Mouse (Mus musculus) right cerebral cortex, postnatal 4 days (tissue): Measurements from ENCODE around the gene Fam193b.
"Not testable (repeated sequence)": the region's sequence is repeated elsewhere in the genome, so short reads cannot be mapped to it uniquely, and the experiment has no call there.

Source experiments
- DNase-seq: peaks from one replicate; pipeline ENCODE4 v3.0.0-alpha.2; 2022

Gene Fam193b

DNA sequence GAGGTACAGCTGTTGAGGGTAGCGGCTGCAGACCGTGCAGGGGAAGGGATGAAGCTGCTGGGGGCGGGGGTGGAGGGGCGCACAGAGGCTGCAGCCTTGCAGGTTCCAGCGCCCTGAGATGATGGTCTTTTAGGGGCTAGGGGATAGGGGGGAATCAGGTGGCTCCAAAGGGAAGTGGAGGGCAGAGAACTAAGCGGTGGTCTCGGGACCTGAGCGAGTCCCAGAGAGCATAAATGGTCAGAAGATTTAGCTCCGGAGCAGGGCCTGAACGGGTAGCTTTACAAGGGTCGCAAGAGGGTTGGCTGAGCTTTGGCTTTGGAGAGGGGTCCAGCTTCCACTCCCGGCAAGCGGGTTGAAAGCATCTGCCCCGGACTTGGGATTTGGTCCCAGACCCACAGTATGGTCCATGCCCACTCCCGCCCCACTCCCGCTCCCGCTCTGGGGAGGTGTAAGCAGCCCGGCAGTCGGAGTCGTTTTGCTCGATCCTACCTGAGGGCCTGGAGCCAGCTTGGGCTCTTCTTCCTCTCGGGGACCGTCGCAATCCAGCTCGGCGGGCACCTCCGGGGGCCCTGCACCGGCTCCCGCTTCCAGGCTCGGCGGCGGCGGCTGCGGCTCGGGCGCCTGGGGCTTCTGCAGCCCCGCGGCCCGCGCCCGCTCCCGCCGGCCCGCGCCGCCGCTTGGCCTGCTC lies 490 bp downstream of the Fam193b start:
- DNase-seq, result peak; percentile 49

DNA sequence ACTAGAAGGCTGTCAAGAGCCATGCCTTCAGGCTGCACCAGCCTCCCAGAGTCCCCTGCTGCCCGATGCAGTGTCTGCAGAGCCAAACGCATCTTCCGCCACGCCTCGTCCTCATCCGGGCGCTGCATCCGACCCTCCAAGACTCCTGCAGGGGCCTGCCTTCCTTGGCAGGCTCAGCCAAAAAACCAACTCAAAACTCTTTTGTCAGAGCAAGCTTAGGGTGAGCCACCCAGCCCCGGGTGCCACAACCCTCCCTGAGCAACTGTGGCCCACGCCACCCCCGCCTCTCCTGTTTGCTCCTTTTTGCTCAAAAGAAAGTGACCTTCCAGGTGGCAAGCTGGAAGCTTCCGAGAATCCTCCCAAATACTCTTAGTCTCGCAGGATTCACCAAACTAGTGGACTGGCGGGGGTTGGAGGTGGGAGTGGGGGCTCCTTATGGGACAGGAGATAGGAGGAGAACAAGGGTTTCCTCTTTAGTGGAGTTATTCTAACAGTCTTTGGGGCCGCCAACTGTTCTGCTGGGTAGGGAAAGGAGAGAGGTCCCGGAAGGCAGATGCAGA lies 1.1 kb downstream of the Fam193b start:
- peak; percentile 42 for DNase-seq

DNA sequence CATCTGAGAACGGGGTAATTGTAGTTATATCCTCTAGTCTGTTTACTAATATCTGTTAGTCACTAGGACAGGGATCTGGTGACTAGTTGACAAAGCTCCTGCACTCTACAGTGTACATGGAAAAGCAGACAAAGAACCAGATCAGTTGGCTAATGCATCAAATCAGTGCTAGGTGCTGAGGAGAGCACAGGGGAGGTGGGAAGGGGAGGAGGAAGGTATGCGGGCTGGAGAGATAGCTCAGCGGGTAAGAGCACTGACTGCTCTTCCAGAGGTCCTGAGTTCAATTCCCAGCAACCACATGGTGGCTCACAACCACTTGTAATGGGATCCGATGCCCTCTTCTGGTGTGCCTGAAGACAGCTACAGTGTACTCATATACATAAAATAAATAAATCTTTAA lies 2.4 kb downstream of the Fam193b start:
- DNase-seq, result not testable (repeated sequence)

DNA sequence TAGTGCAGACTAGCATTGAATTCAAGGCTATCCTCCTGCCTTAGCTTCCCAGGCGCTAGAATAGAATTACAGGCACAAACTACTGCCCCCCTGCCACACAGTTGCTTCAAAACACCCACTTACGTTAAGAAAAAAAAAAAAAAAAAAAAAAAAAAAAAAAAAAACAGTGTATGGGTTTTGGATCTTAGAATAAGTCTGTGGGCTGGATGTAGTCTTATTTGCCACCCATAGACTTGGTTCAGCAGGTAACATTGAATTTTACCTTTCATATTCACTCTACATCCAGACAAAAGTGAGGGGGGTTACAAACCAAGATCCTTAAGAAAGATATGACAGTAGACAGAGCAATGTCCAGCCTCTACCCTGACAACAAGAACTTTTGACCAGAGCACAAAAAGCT lies 3.0 kb downstream of the Fam193b start:
- no peak for DNase-seq

DNA sequence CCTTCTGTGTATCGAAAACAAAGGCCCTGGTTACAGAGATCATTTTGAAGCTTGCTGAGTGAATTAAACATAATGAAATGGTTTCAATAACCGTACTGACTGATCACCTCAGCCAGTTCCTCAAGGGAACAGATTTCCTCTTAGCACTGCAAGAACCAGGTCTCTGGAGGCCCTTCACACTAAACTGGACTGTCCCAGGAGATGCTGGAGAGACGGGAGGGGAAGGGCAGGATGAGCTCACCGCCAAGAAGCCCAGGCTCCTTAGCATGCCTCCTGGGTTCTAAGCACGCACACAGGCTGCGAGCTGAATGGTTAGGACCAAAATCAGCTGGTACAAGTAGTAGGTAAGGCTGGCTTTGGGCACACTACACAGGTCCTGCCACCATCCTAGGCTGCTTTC lies 3.9 kb downstream of the Fam193b start:
- DNase-seq, result no peak

DNA sequence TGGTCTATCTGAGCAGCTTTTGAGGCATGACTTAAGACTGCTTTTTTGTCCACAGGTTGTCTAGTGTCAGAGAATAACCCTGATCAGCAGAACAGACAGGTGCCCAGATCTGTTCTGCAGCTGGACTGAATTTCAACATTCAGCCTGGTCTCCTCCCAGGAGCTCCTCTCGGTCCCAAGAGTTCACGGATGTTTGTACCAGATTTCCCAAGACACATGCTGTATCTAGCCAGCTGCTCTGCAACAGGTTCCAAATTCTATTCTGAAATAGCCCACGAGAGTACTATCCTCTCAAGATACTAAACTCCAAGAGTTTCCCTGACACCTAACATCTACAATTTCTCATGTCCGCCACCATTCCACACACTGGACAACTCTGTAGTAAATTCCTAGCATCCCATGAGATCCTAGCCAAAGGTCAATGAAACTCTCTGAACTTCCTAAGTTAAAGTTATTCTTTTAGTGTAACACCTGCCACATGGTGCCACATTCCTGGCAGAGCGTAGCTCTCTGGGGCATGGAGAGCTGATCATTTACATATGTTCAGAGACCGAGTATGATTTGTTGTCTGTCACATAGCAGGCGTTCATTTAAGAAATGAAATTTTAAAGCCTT lies 7.5 kb downstream of the Fam193b start:
- DNase-seq, result no peak

DNA sequence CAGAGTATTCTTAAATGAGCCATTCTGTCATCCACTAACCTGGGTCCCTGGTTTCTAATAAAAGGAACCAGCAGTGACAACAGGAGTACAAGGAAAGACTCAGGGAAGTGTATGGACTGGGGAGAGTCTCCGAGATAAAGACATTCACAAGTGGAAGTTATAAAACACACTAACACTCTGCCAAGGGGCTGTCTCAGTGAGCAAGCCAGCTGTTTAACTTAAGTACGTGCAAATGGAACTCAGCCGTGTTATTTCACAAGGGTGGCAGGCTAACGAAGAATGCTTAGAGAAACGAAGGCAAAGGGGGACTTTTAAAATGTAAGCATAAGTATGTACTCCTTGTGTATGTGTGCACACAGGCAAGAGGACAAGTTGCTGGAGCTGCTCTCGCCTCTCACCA lies 13.4 kb downstream of the Fam193b start:
- DNase-seq, result no peak

DNA sequence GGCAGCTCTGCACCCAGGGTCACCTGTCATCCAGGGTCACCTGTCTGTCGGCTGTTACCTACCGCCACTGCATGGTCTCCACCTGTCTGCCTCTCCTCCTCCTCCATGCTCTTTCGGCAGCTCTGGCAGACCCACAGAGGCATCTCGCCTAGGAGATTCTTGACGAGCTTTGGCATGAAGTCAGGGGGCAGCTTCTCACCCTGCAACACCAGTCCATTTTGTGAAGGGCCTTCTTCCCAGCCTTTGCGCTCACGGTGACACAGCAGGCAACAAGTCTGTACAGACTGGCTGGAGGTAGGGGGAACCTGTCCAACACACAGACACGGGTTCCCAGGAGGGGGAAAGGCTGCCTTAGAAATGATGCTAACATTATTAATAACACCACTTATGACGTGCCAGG lies 15.0 kb downstream of the Fam193b start:
- no peak for DNase-seq

DNA sequence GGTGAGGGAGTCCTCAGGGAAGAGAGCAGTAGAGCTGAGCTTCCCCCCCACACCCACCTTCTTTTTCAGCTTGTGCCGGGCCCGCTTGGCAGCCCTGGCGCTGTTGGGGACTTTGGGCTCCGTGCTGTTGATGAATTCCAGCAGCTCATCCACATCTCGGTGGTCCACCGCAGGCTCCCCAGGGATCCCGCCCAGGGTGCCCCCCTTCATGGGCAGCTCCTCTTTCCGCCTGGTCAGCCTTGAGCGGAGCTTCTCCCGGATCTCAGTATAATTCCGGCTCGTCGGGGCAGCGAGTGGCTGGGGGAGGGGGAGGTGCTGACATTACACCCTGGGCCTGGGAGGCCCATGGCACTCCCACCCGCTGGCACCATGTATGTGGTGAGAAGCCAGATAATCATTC lies 21.9 kb downstream of the Fam193b start:
- DNase-seq, result no peak

DNA sequence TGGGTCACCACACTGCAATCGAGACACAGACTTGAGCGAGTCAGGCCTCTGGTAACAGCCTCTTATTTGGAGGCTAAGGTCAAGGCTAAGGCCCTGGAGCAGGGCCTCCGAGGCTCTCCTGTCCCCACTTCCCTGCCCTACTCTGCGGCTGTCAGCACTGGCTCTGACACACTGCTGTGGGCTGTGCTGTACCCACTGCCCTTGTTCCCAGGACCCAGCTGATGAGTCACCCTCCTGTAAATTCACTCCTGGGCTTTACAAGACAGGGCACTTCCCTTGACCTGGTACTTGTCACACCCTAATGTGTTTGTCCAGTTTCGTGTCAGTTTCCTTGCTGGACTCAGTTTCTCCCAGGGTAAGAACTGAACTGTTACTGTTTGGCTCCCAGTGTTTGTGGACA lies 22.5 kb downstream of the Fam193b start:
- no peak for DNase-seq

DNA sequence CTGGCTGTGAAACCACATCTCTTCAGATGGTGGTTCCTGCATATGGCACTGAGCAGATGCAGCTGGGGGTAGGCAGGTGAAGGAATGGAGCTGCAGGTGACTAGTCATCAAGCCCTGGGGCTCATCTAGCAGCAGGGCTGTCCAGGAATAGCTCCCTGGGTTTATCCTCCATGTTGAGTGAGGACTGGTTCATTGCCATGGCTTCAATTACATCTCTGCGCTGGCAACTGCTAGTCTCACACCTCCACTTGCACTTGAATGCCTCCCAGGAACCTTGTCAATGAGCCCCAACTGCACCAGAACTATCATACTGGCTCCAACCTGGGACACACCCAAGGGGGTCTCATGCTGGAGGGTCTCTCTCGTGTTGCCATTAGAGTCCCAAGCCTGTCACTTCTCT lies 23.0 kb downstream of the Fam193b start:
- DNase-seq, result no peak

DNA sequence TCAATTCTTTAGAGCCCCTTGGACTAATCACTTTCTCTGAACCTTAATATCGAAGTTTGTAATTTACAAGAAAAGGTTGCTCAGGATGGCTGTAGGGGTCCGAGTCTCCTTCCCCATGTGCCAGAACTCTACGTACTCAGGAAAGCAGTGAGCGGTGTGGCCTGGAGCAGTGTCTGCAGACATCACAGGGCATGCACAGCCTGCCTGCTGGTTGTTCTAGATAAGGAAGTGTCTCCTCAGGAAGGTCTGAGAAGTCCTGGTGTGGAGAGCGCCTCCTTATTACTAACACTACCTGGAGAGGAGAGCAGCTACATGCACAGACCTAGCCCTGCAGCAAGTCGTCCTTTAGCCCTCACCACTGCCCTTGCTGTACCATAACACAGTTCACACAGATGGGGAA lies 26.1 kb downstream of the Fam193b start:
- no peak for DNase-seq

DNA sequence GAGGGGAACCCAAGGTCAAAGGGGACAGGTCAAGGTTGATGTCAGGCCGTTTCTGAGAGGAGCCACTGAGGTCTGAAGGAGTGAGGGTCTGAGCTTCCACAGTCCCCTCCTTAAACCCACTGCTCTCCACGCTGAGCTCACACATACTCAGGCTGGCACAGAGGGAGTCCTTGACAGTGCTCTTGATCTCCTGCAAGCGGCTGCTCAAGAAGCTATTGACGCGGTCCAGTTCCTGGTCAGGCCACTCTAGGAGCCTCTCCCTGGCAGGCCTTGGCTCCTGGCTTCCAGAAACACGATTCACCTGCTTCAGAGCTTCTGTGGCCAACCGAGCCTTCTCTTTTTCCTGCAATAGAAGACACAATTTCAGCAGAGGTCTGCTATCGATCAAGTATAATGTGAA lies 27.5 kb downstream of the Fam193b start:
- no peak for DNase-seq

DNA sequence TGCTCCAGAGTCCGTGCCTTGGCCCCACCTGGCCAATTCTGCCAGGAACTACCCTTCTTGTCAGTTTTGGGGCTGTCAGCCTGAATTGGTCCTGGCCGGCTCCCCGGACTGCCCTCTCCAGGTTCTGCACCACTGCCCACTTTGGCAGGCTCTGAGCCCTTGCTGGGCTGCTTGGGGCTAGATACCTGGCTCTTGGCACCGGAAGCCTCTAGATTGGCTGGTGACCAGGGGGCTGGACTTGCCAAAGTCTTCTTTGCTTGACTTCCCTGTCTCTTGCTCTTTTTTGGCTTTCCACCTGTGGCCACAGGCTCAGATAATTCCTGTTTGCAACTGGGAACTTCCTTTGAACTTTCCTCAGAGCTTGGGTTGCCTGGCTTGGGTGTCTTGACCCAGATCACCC lies 28.0 kb downstream of the Fam193b start:
- no peak for DNase-seq

DNA sequence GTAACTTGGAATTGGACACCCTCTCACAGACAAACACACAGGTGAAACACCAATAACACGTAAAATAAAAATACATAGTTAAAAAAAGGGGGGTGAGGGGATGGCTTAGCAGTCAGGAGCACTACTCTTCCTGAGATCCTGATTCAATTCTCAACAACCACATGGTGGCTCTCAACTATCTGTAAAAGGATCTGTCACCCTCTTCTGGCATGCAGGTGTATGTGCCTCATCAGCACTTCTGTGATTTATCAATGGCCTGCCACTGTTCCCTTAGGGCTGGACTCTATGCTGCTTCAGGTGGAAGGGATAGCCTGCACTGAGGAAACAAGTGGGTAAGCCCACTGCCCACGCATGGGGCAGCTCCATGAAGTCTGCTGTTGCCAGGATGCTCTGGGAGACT lies 30.0 kb downstream of the Fam193b start:
- peak; percentile 25 for DNase-seq

DNA sequence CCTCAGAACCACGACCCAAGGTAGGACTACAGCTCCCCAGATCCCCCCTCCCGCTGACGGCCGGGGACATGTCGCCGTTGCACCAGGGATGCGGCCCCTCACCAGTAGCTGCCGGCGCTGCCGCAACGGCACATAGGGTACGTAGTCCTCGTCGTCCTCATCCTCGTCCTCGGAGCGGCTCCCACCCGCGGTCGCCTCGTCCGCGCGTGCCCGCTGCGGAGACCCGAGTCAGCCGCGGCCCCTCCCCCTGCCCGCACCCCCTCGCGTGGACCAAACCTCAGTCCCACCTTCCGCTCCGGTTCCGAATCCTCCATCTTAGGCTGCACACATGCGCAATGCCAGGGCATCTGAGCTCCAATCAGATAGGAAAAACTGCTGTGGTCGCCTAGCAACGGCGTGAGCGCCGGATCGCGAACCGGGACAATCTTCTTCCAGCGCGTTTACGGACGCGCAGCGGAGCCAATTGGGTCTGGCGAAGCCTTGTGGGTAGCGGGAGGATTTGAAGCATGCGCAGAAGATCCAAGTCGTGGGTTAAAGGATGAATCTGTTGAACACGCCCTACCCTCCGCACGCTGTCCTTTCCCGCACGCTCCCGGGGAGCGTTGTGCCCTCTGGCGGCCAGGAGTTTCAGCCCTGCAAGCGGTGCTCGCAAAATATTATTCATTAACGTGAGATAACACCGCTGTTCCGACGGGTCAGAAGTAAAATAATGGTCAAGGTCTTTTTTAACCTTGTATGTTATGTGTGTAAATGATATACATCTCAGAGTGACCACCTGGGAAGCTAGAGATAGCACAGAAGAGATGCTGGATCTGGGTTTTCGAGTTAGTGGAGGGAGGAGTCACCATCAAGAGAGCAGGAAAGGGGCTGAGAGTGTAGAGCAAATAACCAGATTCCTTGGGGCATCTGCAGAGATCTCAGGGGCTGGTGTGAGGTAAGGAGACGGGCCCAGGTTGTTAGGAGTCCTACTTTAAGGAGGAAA lies 34.4 kb downstream of the Fam193b start, which contains the start of gene Ddx41:
Gene Ddx41, minus strand, starts transcription at position 465 of the 982 bp plus-strand sequence.
- DNase-seq, result peak; percentile 97

DNA sequence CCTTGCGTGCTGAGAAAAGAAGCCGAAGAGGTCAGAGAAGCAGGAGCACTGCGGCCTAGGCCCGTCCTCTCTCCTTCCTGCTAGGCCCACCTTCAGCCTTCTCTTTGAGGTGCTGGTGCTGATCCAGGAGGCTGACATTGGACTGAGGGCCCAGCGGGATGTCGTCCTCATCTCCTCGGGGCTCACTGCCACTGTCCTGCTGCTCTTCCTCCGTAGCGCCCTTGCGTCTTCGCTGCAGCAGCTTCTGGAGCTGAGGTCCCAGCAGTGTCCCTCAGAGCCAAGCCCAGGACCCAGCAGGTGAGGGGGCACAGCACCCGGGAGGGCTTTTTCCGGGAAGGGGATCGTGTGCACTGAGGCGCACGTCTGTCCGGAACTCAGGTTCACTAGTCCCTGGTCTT lies 35.1 kb downstream of the Fam193b start:
- DNase-seq, result no peak

DNA sequence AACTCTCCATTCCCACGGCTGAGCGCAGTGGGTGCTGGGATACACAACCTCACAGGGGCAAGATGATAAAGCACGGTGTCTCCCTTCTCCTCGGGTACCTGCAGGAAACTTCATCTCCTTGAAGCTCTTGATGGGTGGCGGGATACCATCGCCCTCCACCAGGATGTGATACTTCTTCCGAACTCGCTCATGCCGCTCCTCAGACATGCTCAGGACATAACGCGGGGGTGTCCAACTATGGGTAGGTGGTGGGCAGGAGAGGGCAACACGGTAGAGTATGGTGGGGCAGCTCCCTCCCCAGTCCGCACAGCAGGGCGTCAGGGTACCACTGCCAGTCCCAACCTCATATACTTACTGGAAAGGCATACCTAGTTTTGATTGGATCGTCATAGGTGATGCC lies 35.7 kb downstream of the Fam193b start:
- DNase-seq, result no peak

DNA sequence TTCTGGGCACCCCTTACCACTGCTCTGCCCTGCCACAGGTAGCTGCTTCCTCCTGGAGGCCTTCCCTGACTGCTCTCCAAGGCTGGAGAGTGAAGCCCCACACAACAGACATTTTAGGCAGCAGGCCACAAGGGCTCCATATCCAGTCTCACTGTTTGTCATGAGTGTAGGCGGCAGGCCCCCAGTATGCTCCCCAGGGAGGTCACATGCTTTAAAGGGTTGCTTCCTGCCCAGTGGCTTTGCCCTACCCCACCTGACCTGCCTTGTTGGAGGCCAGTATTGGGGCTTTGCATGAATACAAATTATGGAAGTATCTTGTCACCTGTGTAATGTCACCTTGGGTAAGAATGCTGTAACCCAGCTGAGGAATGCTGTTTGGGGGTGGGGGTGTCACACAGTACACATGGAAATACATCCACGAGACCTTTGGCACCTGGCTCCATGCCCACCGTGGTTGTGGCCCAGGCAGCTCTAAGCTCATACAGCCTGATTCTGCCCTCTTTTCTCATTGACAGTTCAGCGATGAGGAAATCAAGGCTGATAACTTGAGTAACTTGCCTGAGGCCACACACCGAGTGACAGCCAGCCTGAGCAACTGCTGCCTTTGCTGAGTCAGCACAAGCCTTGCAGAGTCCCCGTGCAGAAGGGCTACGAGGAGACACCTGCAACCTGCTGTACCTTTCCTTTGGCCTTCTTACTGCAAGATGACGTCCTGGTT lies 41.6 kb downstream of the Fam193b start, which contains the start of gene Dok3:
Gene Dok3, minus strand, starts transcription at position 99 of the 718 bp plus-strand sequence.
- no peak for DNase-seq

DNA sequence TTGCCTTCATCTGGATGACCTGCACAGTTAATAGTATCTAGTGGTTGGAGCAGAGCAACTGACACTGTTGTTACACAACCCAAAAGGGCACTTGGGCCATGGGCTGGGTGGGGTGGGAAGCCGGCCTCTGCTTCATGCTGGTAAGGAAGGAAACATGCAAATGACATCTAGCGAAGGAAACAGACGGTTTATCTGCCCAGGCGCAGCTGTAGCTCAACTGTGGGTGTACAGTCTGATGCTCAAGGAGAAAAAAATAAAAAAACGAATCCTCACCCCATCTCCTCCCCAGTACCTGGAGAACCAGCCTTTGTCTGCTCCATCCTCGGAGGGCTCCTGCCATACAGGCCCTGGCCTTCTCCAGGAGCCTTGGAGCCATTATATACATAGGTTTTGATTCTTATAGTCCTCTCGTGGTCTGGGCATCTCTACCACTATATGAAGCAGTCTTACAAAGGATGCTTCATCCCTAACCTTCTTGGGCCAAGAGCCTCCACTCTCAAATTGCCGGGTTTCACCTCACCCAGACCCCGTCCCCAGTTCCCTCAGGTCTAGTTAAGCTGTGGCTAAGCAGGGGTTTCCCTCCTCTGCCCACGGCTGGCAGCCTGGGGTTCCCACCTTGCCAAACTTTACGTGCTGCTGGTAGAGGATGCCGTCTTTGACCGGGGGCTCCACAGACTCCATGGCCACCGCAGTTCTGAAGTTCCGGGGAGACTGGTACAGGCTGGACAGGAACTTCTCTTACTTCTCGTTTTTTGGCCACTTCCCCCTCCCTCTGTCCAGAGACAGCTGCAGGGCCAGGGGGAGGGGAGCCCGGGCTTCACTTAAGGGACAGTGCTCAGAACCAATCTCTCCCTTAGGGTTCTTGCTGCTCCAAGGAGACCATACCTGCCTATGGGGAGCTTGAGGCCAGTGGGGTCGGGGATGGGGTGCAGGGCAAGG lies 42.8 kb downstream of the Fam193b start:
- no peak for DNase-seq

DNA sequence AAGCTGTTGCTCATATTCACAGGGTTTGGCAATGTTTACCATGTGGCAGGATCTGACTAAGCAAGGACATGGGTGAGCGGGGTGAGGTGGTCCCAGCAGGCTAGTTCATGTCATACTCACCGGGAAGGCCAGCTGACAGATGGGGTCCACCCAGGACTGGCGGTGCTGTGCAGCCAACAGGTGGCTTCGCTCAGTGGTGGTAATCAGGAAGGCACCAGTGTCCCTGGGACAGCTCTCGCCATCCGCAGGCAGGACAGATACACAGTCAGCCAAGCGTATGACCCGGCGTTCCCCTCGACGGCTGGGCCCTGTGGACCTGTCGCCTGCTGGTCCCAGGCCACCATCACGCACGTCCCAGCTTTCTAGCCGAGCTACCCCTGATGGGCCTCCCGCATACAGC lies 43.7 kb downstream of the Fam193b start:
- DNase-seq, result no peak
